Mouse (Mus musculus) E14TG2a.4 (cell line): ENCODE results near the gene Zfp536.

Experiments used
- CTCF ChIP-seq: conservative IDR thresholded peaks from 2 replicates; pipeline ENCODE4 v1.5.1; 2014; ENCODE audit warnings: low read length
- NANOG ChIP-seq: IDR thresholded peaks from 2 replicates; pipeline ENCODE4 v1.6.1; 2014; ENCODE audit warnings: borderline replicate concordance, low read length, mixed read lengths
- POU5F1 ChIP-seq: IDR thresholded peaks from 2 replicates; pipeline ENCODE4 v1.6.1; 2014; ENCODE audit warnings: low read length, borderline replicate concordance

DNA sequence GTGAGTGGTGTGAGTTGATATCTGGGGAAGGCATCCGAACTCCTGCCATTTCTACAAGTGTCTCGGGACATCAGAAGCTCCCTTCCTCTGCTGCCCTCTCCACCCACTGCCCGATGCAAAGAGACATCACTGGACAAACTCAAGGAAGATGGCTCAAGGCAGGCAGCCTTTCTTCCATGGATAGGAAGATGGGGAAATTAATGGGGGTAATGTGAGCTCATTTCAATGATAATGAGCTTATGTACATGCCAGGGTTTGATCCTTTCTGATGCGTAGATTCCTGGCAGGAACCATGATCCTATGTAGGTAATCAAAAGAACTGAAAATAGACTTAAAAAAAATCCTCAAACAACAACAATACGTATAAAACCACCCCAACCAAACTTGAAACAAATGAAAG is 296.1 kb downstream of the Zfp536 start:
- TF ChIP-seq CTCF (no peak), NANOG (peak; percentile 89), POU5F1 (no peak; the same call in 1 of the 2 replicates)
